Mouse (Mus musculus): Measurements from ENCODE around the gene Eif3b.
"Not testable (repeated sequence)": the region's sequence is repeated elsewhere in the genome, so short reads cannot be mapped to it uniquely, and the experiment has no call there.

The Eif3b gene

GRCm38 (mm10) chr5:140396166-140396940, 22.8 kb upstream of the Eif3b start:
- DNase-seq = no peak

- DNase-seq = no peak
Measured at GRCm38 (mm10) chr5:140402640-140403270, 16.4 kb upstream of the Eif3b start.

- no peak for DNase-seq
Measured at GRCm38 (mm10) chr5:140405126-140405525, 14.0 kb upstream of the Eif3b start.

GRCm38 (mm10) chr5:140406666-140407065, 12.5 kb upstream of the Eif3b start:
- no peak for DNase-seq

GRCm38 (mm10) chr5:140408801-140409200, 10.3 kb upstream of the Eif3b start:
- DNase-seq = no peak

GRCm38 (mm10) chr5:140411339-140411738, 7.8 kb upstream of the Eif3b start:
- DNase-seq = no peak

GRCm38 (mm10) chr5:140414647-140415046, 4.5 kb upstream of the Eif3b start:
- DNase-seq = no peak

- DNase-seq = no peak
Measured at GRCm38 (mm10) chr5:140418106-140418488, 1.0 kb upstream of the Eif3b start.

- DNase-seq = no peak
Measured at GRCm38 (mm10) chr5:140419442-140420080, 433 bp downstream of the Eif3b start.

GRCm38 (mm10) chr5:140420616-140421015, 1.5 kb downstream of the Eif3b start:
- no peak for DNase-seq

GRCm38 (mm10) chr5:140425016-140425783, 6.1 kb downstream of the Eif3b start:
- DNase-seq = no peak

- not testable (repeated sequence) for DNase-seq
Measured at GRCm38 (mm10) chr5:140439117-140439516, 20.0 kb downstream of the Eif3b start.

- DNase-seq = peak; percentile 30
Measured at GRCm38 (mm10) chr5:140441406-140441805, 22.3 kb downstream of the Eif3b start.

GRCm38 (mm10) chr5:140444012-140444411, 24.9 kb downstream of the Eif3b start:
- no peak for DNase-seq

GRCm38 (mm10) chr5:140445345-140445744, 26.2 kb downstream of the Eif3b start, which contains the start of gene Gm4869:
Gene Gm4869, plus strand, starts transcription at chr5:140445645.
- no peak for DNase-seq

- no peak for DNase-seq
Measured at GRCm38 (mm10) chr5:140446054-140446453, 26.9 kb downstream of the Eif3b start.

GRCm38 (mm10) chr5:140454488-140454887, 35.4 kb downstream of the Eif3b start:
- DNase-seq = no peak

GRCm38 (mm10) chr5:140455466-140455865, 36.3 kb downstream of the Eif3b start:
- DNase-seq = no peak

- DNase-seq = no peak
Measured at GRCm38 (mm10) chr5:140461476-140461875, 42.3 kb downstream of the Eif3b start.

- DNase-seq = not testable (repeated sequence)
Measured at GRCm38 (mm10) chr5:140463151-140463550, 44.0 kb downstream of the Eif3b start.

GRCm38 (mm10) chr5:140464943-140465342, 45.8 kb downstream of the Eif3b start:
- no peak for DNase-seq

GRCm38 (mm10) chr5:140472336-140472735, 53.2 kb downstream of the Eif3b start:
- DNase-seq = no peak

GRCm38 (mm10) chr5:140481458-140481857, 62.3 kb downstream of the Eif3b start:
- no peak for DNase-seq
